Mouse (Mus musculus) hindbrain, embryonic 15.5 days (tissue): ENCODE data around the gene Kremen1. TPM values are rescaled to one million over a fixed set of nuclear protein-coding genes. Genes with fewer than 3 reads are reported as not detected.
A peak's percentile ranks its signal among the peaks of the same experiment; 100 is the strongest.

ENCODE experiments used
- ATAC-seq: fragments of 200-750 bp; cut with Nextera tagmentation; 2 replicates; pipeline ENCODE4 v1.8.0; 2017; ENCODE audit warnings: low read depth, moderate number of reproducible peaks, moderate TSS enrichment; ENCODE audit not compliant: low FRiP score
- H3K27ac ChIP-seq: fragments of 300-500 bp; sonication (generic); replicated peaks from 2 replicates; pipeline ENCODE4 v1.5.1; 2015; ENCODE audit warnings: mild to moderate bottlenecking, inconsistent platforms
- H3K27me3 ChIP-seq: fragments of 300-500 bp; sonication (generic); 2 replicates; pipeline ENCODE4 v1.6.1; 2015; ENCODE audit warnings: control low read depth, inconsistent platforms
- H3K36me3 ChIP-seq: fragments of 300-500 bp; sonication (generic); 2 replicates; pipeline ENCODE4 v1.6.1; 2015; ENCODE audit warnings: control low read depth, inconsistent platforms
- H3K4me1 ChIP-seq: fragments of 300-500 bp; sonication (generic); replicated peaks from 2 replicates; pipeline ENCODE4 v1.6.1; 2015; ENCODE audit warnings: control low read depth, inconsistent platforms
- H3K4me2 ChIP-seq: fragments of 300-500 bp; sonication (generic); 2 replicates; pipeline ENCODE4 v1.6.1; 2015; ENCODE audit warnings: moderate library complexity, mild to moderate bottlenecking, inconsistent platforms
- H3K4me3 ChIP-seq: fragments of 300-500 bp; sonication (generic); 2 replicates; pipeline ENCODE4 v1.5.1; 2015; ENCODE audit warnings: mild to moderate bottlenecking, inconsistent platforms
- H3K9ac ChIP-seq: fragments of 300-500 bp; sonication (generic); 2 replicates; pipeline ENCODE4 v1.6.1; 2015; ENCODE audit warnings: inconsistent platforms
- H3K9me3 ChIP-seq: fragments of 300-500 bp; sonication (generic); 2 replicates; pipeline ENCODE4 v1.6.1; 2016; ENCODE audit warnings: control low read depth, inconsistent platforms
- WGBS: fragments of 180-500 bp; shearing (Covaris S2); methylation state at CpG from one replicate; pipeline ENCODE4 v1.1.7; 2015; 5-methylcytosine and 5-hydroxymethylcytosine counted together
- polyA plus RNA-seq: library from polyadenylated mRNA; unstranded; fragments of >200 nt; fragmentation: Nextera tagmentation; extraction: Ambion mirVana; gene quantifications from 2 replicates; pipeline ENCODE4 v1.2.1, GENCODE M21; 2015

Kremen1 gene
- polyA plus RNA-seq, 1 experiment from 2014 or later: 5.6 TPM

- H3K4me1 ChIP-seq: peaks cover 17% of the 10 kb centered on the region
- no peaks in the 10 kb centered on the region for H3K36me3 ChIP-seq
- no peak overlapping the region for H3K9ac ChIP-seq
- ATAC-seq: no peak
- H3K4me3 ChIP-seq: no peak overlapping the region
- no peak overlapping the region for H3K4me2 ChIP-seq
- 25% methylated on average over 8 of the region's 8 CpGs for WGBS
- no peaks in the 10 kb centered on the region for H3K9me3 ChIP-seq
- H3K27me3 ChIP-seq: no peaks in the 10 kb centered on the region
- H3K27ac ChIP-seq: no peak overlapping the region
Observed at GRCm38 (mm10) chr11:5179391-5179790, 82.0 kb downstream of the Kremen1 start.

GRCm38 (mm10) chr11:5177171-5177570 is 84.2 kb downstream of the Kremen1 start:
- no peak for ATAC-seq
- 86% methylated on average over 12 of the region's 12 CpGs for WGBS
- no peaks in the 10 kb centered on the region for H3K27me3 ChIP-seq
- H3K36me3 ChIP-seq: no peaks in the 10 kb centered on the region
- H3K4me3 ChIP-seq: no peak overlapping the region
- H3K27ac ChIP-seq: no peak overlapping the region
- H3K4me1 ChIP-seq: peaks cover 19% of the 10 kb centered on the region; the same call in 1 of the 2 replicates
- H3K9ac ChIP-seq: no peak overlapping the region
- no peaks in the 10 kb centered on the region for H3K9me3 ChIP-seq
- H3K4me2 ChIP-seq: no peak overlapping the region

GRCm38 (mm10) chr11:5176685-5177084 is 84.7 kb downstream of the Kremen1 start:
- Histone ChIP-seq H3K9me3 (no peaks in the 10 kb centered on the region), H3K4me2 (no peak overlapping the region), H3K9ac (no peak overlapping the region), H3K4me3 (no peak overlapping the region), H3K4me1 (peaks cover 17% of the 10 kb centered on the region; the same call in 1 of the 2 replicates), H3K27ac (no peak overlapping the region), H3K36me3 (no peaks in the 10 kb centered on the region), H3K27me3 (no peaks in the 10 kb centered on the region)
- ATAC-seq: no peak
- 76% methylated on average over 8 of the region's 8 CpGs for WGBS

- H3K27ac ChIP-seq: no peak overlapping the region
- 91% methylated on average over 2 of the region's 2 CpGs for WGBS
Observed at GRCm38 (mm10) chr11:5175866-5176265, 85.5 kb downstream of the Kremen1 start.

GRCm38 (mm10) chr11:5175141-5175540 is 86.2 kb downstream of the Kremen1 start:
- H3K4me3 ChIP-seq: no peak overlapping the region
- WGBS: 90% methylated on average over 7 of the region's 7 CpGs
- no peak overlapping the region for H3K4me2 ChIP-seq
- H3K36me3 ChIP-seq: no peaks in the 10 kb centered on the region
- H3K4me1 ChIP-seq: peaks cover 17% of the 10 kb centered on the region; the same call in 1 of the 2 replicates
- H3K27me3 ChIP-seq: no peaks in the 10 kb centered on the region
- H3K27ac ChIP-seq: no peak overlapping the region
- no peak for ATAC-seq
- H3K9me3 ChIP-seq: no peaks in the 10 kb centered on the region
- no peak overlapping the region for H3K9ac ChIP-seq

More at GRCm38 (mm10) chr11:5175866-5176265, 85.5 kb downstream of the Kremen1 start:
- ATAC-seq: no peak
- no peaks in the 10 kb centered on the region for H3K9me3 ChIP-seq
- H3K4me1 ChIP-seq: peaks cover 17% of the 10 kb centered on the region; the same call in 1 of the 2 replicates
- H3K27me3 ChIP-seq: no peaks in the 10 kb centered on the region
- no peak overlapping the region for H3K9ac ChIP-seq
- H3K4me2 ChIP-seq: no peak overlapping the region
- no peak overlapping the region for H3K4me3 ChIP-seq
- H3K36me3 ChIP-seq: no peaks in the 10 kb centered on the region

- no peak for ATAC-seq
- H3K27ac ChIP-seq: no peak overlapping the region
- no peak overlapping the region for H3K9ac ChIP-seq
- 56% methylated on average over 3 of the region's 3 CpGs for WGBS
- H3K4me3 ChIP-seq: no peak overlapping the region
- H3K4me1 ChIP-seq: peaks cover 9% of the 10 kb centered on the region; the same call in 1 of the 2 replicates
- no peaks in the 10 kb centered on the region for H3K27me3 ChIP-seq
- no peak overlapping the region for H3K4me2 ChIP-seq
- H3K9me3 ChIP-seq: no peaks in the 10 kb centered on the region
- H3K36me3 ChIP-seq: no peaks in the 10 kb centered on the region
Observed at GRCm38 (mm10) chr11:5172861-5173260, 88.5 kb downstream of the Kremen1 start.

- Histone ChIP-seq H3K27me3 (no peaks in the 10 kb centered on the region), H3K4me1 (peaks cover 23% of the 10 kb centered on the region), H3K36me3 (no peaks in the 10 kb centered on the region), H3K4me2 (no peak overlapping the region), H3K9me3 (no peaks in the 10 kb centered on the region), H3K9ac (no peak overlapping the region), H3K4me3 (no peak overlapping the region), H3K27ac (peak overlapping the region; percentile 61)
- 51% methylated on average over 9 of the region's 9 CpGs for WGBS
- peak; percentile 66 for ATAC-seq
Observed at GRCm38 (mm10) chr11:5167311-5167710, 94.0 kb downstream of the Kremen1 start.

GRCm38 (mm10) chr11:5165471-5165916 is 95.9 kb downstream of the Kremen1 start:
- H3K4me3 ChIP-seq: no peak overlapping the region
- 19% methylated on average over 8 of the region's 8 CpGs for WGBS
- H3K27me3 ChIP-seq: no peaks in the 10 kb centered on the region
- H3K4me1 ChIP-seq: peaks cover 23% of the 10 kb centered on the region
- ATAC-seq: peak; percentile 60
- peak overlapping the region; percentile 51; the same call in 1 of the 2 replicates for H3K27ac ChIP-seq
- no peak overlapping the region for H3K4me2 ChIP-seq
- H3K36me3 ChIP-seq: no peaks in the 10 kb centered on the region
- no peaks in the 10 kb centered on the region for H3K9me3 ChIP-seq
- no peak overlapping the region for H3K9ac ChIP-seq

- no peaks in the 10 kb centered on the region for H3K27me3 ChIP-seq
- ATAC-seq: no peak
- H3K9me3 ChIP-seq: no peaks in the 10 kb centered on the region
- 31% methylated on average over 8 of the region's 8 CpGs for WGBS
- no peak overlapping the region for H3K4me3 ChIP-seq
- H3K36me3 ChIP-seq: no peaks in the 10 kb centered on the region
- H3K27ac ChIP-seq: no peak overlapping the region
- no peak overlapping the region for H3K9ac ChIP-seq
- H3K4me1 ChIP-seq: peaks cover 23% of the 10 kb centered on the region
- no peak overlapping the region for H3K4me2 ChIP-seq
Observed at GRCm38 (mm10) chr11:5164310-5164709, 97.0 kb downstream of the Kremen1 start.

- Histone ChIP-seq H3K4me2 (no peak overlapping the region), H3K9me3 (no peaks in the 10 kb centered on the region), H3K36me3 (no peaks in the 10 kb centered on the region), H3K27me3 (no peaks in the 10 kb centered on the region), H3K4me3 (no peak overlapping the region), H3K4me1 (peaks cover 23% of the 10 kb centered on the region), H3K9ac (no peak overlapping the region), H3K27ac (no peak overlapping the region)
- ATAC-seq: no peak
- WGBS: 97% methylated on average over 8 of the region's 8 CpGs
Observed at GRCm38 (mm10) chr11:5163421-5163820, 97.9 kb downstream of the Kremen1 start.

- Histone ChIP-seq H3K4me1 (peaks cover 10% of the 10 kb centered on the region; the same call in 1 of the 2 replicates), H3K9ac (no peak overlapping the region), H3K4me2 (no peak overlapping the region), H3K27me3 (no peaks in the 10 kb centered on the region), H3K27ac (no peak overlapping the region), H3K9me3 (no peaks in the 10 kb centered on the region), H3K36me3 (no peaks in the 10 kb centered on the region), H3K4me3 (no peak overlapping the region)
- ATAC-seq: no peak
- 72% methylated on average over 17 of the region's 17 CpGs for WGBS
Observed at GRCm38 (mm10) chr11:5160722-5161485, 100.5 kb downstream of the Kremen1 start.

GRCm38 (mm10) chr11:5158056-5158455 is 103.3 kb downstream of the Kremen1 start:
- no peak for ATAC-seq
- H3K4me2 ChIP-seq: no peak overlapping the region
- no peak overlapping the region for H3K27ac ChIP-seq
- no peak overlapping the region for H3K4me3 ChIP-seq
- no peaks in the 10 kb centered on the region for H3K27me3 ChIP-seq
- no peak overlapping the region for H3K9ac ChIP-seq
- no peaks in the 10 kb centered on the region for H3K9me3 ChIP-seq
- 0 out of 2 replicates have a peak, but pooled peaks cover 10% of the 10 kb centered on the region for H3K4me1 ChIP-seq
- no peaks in the 10 kb centered on the region for H3K36me3 ChIP-seq
- 89% methylated on average over 11 of the region's 11 CpGs for WGBS
